Mouse (Mus musculus) myocyte (in vitro differentiated cells): ENCODE data around the gene Dnah3.

Experiments used
- CEBPB ChIP-seq: IDR thresholded peaks from 2 replicates; pipeline ENCODE4 v1.6.1; 2011; ENCODE audit warnings: mild to moderate bottlenecking, moderate library complexity; ENCODE audit not compliant: poor library complexity, insufficient read depth, severe bottlenecking
- E2F4 ChIP-seq: IDR thresholded peaks from one replicate; pipeline ENCODE4 v1.6.1; 2011; ENCODE audit warnings: mild to moderate bottlenecking, control low read depth, moderate library complexity; ENCODE audit not compliant: insufficient read depth
- MAX ChIP-seq: IDR thresholded peaks from one replicate; pipeline ENCODE4 v1.6.1; 2011; ENCODE audit warnings: low read depth, mild to moderate bottlenecking, control low read depth
- MYOG ChIP-seq, 3 experiments: IDR thresholded peaks; one replicate each; pipeline ENCODE4 v1.6.1; 2011; ENCODE audit warnings: control low read depth in 2 of 3, low read depth in 2 of 3, mild to moderate bottlenecking in 2 of 3; ENCODE audit not compliant: insufficient read length in 2 of 3, control insufficient read depth in 1 of 3, insufficient read depth in 1 of 3
- POLR2A ChIP-seq: IDR thresholded peaks from one replicate; pipeline ENCODE4 v1.6.1; 2011; ENCODE audit warnings: low read depth, mild to moderate bottlenecking, control low read depth, moderate library complexity; ENCODE audit not compliant: insufficient read length
- POLR2AphosphoS2 ChIP-seq: IDR thresholded peaks from one replicate; pipeline ENCODE4 v1.6.1; 2011; ENCODE audit warnings: low read depth, control low read depth; ENCODE audit not compliant: insufficient read length
- SRF ChIP-seq: IDR thresholded peaks from one replicate; pipeline ENCODE4 v1.6.1; 2011; ENCODE audit warnings: low read depth; ENCODE audit not compliant: control insufficient read depth, insufficient read length
- TCF12 ChIP-seq: IDR thresholded peaks from one replicate; pipeline ENCODE4 v1.6.1; 2011; ENCODE audit warnings: mild to moderate bottlenecking, control low read depth; ENCODE audit not compliant: poor library complexity, insufficient read depth, severe bottlenecking
- USF1 ChIP-seq: IDR thresholded peaks from one replicate; pipeline ENCODE4 v1.6.1; 2011; ENCODE audit warnings: low read depth, mild to moderate bottlenecking, control low read depth, moderate library complexity

DNA sequence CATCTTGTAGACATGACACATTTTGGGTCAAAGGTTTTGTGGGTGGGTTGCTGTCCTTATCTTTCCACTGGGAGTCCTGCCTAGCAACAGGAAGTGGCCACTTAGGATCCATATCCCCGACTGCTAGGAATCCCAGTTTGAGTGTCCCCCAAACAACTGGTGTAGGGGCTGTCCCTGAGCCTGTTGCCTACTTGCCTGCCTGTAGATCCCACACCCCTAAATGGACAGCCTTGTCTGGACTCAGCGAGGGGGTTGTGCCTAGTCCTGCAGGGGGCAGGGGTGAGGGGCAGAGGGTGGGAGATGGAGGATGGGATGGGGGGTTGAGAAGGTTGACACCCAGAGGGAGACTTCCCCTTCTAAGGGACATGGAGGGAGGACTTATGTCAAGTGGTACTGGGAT is 125.8 kb downstream of the Dnah3 start:
- TF ChIP-seq POLR2A (no peak), USF1 (no peak), E2F4 (no peak), POLR2AphosphoS2 (no peak), MYOG (IDR thresholded peaks at IDR 0.05; ENCODE audit: control insufficient read depth in 1 of 3, insufficient read depth in 1 of 3, insufficient read length in 2 of 3, low read depth in 2 of 3) (no peak), SRF (no peak), TCF12 (no peak), MAX (no peak), CEBPB (no peak)
